Mouse (Mus musculus) heart, postnatal 36 days (tissue): ENCODE measurements around the gene BC107364. TPM values are rescaled to one million over a fixed set of nuclear protein-coding genes. Genes with fewer than 3 reads are reported as not detected.
"Not testable (repeated sequence)": the region's sequence is repeated elsewhere in the genome, so short reads cannot be mapped to it uniquely, and the experiment has no call there.

Experiments
- DNase-seq, 2 experiments: peaks; one replicate each; pipeline ENCODE4 v3.0.0; 2021 to 2022
- intact Hi-C: fragments of 180-260 bp; cut with DNase I; formaldehyde crosslinking; loops from one replicate; pipeline ENCODE4 v1.15.1; 2025
- total RNA-seq, 2 experiments: library from RNA; stranded (reverse); gene quantifications; 2 replicates each; pipeline ENCODE4 v1.2.3; 2021

BC107364 gene
- total RNA-seq, 2 experiments from 2014 or later: not detected

DNA sequence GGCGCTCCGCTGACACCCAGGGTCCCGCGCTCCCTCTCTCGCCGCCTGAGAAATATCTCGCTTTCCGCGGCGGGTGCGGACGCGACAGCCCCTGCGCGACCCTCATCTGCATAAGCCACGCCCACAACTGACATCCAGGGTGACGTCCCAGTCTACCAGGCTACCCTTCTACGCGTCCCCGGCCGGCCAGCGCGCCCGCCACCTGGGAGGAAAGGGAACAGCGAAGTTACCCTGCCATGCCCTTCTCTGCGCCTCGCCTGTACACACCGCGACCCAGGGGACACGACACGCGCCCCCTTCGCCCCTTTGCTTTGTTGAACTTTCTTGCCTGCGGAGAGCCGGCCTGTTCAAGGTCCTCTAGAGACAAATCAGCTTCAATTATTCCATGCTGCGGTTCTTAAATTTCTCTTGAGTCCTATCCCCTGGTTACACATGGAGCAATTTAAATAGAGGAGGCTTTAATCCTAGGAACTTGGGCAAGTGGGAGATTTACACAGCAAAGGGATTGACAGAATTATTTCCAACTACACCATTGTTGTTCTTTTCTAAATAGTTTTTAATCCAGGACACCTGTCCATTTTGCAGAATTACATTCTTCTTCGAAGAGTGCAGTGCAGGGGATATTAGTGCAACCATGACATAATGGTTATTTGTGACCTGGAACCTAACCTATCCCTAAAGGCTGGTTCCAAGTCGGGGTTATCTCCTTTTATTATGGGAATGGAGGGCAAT, 34.9 kb upstream of the BC107364 start:
- intact Hi-C loops, DNase-seq: not testable (repeated sequence)

DNA sequence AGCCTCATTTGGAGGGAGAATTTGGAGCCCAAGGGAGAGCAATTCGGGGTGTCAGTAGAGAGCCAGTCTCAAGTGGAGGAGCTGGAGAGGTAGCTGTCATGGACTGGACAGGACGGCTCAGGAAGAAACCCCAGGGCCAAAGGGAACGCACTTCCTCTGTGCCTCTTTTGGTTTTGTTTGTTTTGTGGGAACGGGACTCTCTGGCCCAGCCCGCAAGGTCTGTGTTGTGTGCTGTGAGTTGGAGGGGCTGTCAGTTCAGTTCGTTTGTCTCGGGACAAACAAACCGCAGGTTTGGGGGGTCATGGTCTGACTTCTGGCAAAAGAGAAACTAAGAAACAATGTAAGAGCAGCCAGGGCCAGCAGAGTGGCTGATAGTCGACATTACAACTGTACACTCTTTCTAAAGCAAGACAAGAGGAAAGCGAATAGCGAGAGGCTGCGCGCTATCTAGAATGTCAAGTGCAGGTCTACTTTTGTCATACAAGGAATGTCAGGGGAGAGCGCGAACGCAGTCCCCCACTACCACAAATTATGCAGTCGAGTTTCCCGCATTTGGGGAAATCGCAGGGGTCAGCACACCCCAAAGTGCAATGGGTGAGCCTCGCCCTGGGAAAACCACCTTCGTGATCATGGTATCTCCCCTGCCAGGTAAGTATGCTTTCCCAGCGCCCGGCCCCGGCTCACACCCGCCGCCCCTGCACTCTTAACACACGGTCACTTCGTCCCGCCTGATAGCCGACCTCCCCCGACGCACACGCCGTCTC, 34.1 kb upstream of the BC107364 start:
- peak in 1 of 2 experiments; percentile 26 for DNase-seq
- intact Hi-C loops: not testable (repeated sequence)

DNA sequence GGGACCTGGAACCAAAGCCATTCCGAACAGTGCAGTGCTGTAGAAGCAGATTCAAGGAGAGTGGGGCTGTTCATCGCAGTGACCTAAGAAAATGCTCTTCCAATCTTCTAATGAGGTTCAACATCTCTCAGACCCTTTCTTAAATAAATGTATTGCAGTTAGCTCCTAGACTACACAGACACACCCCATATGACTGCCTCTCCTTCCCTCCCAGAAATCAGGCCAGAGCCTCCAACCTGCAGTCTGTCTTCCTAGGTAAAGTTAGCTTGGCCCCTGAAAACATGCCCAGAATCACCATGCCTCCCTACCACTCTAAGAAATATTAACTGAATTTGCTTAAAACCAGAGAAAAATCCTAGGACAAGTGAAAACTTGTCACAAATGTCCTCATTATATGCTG, 33.3 kb upstream of the BC107364 start:
- intact Hi-C loops: no loop called here
- no peak for DNase-seq

DNA sequence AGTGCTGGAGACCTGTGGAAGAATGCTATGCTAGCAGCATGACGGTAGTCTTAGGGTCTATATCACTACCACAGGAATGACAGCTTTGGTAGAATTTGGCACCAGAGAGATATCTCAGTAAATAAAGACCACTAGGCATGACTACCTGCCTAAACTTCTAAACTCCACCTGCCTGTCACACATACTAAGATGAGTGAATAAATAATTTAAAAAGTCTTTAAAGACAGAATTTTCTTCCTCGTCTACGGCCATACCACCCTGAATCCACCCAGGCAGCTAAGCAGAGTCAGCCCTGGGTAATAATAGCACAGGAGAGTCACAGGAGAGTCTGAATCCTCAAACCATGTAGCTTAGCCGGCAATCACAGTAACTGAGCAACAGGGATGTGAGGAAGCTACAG, 32.8 kb upstream of the BC107364 start:
- intact Hi-C loops: no loop called here

DNA sequence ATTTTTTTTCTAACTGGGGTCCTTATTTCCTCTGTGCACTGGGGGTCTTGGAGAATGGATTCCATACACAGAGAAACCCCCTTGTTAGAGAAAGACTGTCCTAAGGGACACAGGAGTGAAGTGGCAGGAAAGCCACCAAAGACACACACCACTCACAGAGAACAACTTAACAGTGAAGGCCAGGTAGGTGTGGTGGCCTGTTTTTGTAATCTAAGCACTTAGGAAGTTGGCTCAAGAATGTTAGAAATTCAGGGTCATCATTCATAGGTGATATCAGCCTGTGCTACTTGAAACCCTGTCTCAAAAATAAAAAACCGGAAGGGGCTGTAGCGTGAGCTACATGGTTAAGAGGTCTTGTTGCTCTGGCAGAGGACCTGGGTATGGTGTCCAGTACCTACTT, 31.8 kb upstream of the BC107364 start:
- intact Hi-C loops: no loop called here
- no peak for DNase-seq

More for the DNA sequence above, 32.8 kb upstream of the BC107364 start:
- DNase-seq: no peak

DNA sequence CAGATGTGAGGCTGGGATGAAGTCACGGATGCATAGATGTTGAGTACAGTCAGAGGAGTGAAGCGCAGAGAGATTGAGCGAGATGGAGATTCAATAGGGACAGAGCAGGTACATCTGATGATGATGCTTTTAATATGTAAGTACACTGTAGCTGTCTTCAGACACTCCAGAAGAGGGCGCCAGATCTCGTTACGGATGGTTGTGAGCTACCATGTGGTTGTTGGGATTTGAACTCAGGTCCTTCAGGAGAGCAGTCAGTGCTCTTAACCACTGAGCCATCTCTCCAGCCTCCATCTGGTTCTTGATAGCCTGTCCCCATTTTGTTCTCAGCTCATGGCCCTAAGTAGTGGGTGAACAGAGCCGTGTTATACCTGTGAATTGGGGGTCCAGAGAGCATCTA, 30.9 kb upstream of the BC107364 start:
- intact Hi-C loops, DNase-seq: not testable (repeated sequence)

DNA sequence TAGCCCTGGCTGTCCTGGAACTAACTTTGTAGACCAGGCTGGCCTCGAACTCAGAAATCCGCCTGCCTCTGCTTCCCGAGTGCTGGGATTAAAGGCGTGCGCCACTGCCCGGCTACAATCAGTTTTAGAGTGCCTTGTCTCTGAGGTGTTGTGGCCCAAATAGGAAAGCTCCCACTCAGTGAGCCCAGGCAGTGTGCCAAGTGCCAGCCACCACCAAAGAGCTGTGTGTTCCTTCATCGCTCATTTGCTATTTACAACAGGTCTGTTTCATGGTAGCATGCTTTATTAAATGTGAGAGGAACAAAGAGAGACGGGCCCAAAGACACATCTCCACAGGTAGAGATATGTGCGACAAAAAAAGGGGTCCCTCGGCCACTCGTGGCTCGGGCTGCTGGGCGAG, 30.3 kb upstream of the BC107364 start:
- intact Hi-C loops: no loop called here
- no peak for DNase-seq

DNA sequence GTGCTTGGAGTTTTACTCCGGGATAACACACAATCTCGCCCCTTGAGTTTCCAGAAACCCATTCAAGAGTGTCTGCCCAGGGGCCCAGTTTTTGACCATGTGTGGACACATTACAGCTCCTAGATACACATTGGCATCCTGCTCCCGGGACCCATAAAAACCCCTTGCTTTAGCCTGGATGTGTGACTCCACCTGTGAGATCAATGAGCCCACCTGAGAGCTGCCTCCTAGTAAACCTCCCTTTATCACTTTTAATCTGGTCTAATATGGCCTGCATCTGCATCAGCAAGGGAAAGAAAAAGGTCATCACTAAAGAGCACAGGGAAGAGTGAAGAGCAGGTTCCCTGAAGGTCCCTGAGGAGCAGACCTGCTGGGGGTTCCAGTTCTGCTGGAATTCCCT, 29.8 kb upstream of the BC107364 start:
- intact Hi-C loops: no loop called here
- DNase-seq: no peak

DNA sequence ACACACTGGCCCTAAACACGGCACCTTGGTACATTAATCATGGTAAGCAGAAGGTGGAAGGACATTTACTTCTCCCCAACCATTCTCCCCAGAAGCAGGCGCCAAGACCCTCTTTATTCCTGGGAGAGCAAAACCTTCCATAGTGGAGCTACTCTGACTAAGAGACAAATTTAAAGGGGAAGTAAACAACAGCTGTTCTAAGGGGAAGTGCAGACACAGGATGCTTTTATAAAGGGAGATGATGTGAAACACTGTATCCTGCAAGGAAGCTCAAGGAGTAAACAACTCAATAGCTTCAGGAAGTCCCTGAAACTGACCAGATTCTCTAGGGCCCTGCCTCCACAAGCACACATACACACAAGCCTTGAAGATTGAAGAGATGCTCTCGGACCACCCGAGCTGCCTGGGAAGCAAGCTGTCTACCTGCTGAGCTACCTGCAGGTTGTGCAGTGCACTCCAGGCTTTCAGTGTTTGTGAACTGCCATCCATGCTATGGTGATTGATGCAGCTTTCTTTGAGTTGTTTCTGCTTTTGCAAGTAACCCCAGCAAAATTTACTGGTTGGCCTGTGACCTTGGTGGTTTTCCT, 28.7 kb upstream of the BC107364 start:
- DNase-seq: no peak
- intact Hi-C loops: no loop called here

DNA sequence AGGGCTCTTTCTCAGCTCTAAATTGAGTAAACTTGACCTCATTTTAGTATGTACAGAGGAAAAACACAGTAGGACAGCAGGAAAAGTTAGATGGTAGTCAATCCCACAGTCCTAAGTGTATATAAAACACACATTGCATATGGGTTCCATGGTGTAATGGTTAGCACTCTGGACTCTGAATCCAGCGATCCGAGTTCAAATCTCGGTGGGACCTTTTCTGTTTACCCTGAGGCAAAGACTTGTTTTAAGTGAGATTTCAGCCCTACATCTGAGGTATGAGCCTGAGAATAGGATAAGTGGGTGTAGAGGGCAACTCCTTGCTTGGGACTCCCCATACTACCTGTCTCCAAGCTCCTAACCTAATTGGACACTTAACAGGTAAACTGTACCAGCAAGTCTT, 27.1 kb upstream of the BC107364 start:
- no peak for DNase-seq
- intact Hi-C loops: loop anchor here (2.0 kb wide), 1 partner anchor 76 kb away; no protein-coding TSS in a partner anchor

DNA sequence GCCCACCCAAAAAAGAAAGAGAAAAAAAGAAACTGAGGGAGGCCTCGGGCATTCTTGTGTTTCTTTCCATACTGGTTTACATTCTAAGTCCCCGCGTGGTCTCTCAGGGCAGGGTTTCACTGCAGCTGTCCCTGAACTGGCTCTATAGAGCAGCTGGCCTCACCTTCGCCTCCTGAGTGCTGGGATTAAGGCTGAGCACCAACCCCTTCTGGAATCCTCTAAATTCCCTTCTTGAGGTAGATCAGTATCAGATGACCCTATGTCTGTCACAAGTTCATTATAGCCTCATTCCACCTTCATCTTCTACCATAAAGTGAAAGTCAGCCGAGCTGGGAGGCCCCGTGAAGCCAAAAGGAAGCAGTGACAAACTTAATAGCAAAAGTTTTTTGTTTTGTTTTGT, 25.5 kb upstream of the BC107364 start:
- intact Hi-C loops: no loop called here
- no peak for DNase-seq

DNA sequence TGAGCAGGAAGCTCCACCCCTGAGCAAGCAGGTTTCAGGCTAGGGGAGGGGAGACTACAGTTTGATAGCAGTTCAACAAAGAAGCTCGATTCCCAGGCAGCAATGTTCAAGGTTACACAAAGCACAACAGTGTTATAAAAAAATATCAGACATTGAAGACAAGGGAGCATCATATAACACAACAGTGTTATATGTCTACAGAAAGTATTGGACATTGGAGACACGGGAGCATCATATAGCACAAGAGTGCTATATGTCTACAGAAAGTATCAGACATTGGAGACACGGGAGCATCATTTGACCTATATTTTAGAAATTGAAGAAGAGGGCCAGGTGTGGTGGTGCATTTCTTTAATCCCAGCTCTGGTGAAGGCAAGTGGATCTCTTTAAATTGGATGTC, 25.0 kb upstream of the BC107364 start:
- intact Hi-C loops: no loop called here
- DNase-seq: no peak

DNA sequence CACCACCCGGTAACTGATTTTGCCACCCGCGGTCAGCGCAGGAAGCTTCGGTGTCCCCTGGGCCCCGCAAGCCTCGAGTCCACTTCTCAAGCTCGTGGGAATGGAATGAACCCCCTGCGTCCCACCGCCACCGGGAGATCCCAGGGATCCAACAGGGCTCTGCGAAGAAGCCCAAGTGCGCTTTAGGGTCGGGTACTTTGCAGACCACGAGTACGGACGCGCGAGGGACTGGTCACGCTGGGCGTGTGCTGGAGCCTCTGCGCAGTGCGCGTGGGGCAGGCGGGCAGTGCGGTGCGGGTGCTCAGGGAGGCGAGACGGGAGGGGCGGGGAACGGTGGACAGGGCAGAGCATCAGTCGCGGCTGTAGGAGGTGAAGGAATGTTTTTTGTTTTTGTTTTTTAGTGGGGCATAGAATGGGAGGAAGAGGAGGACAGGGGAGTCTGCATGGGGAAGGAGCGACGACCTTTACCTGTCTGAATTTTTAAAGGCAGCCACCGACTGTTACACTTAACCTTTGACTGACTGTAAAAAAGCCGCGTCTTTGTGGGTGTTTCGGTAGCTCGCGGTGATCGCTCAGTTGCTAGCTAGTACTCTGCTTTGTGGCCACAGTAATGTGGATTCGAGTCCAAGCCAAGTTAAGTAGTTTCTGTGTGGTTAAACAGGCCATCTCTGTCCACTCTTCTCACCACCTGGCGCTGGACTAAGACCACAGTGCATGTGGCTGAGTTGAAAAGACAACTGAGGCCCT, 23.0 kb upstream of the BC107364 start:
- intact Hi-C loops: no loop called here
- no peak for DNase-seq

DNA sequence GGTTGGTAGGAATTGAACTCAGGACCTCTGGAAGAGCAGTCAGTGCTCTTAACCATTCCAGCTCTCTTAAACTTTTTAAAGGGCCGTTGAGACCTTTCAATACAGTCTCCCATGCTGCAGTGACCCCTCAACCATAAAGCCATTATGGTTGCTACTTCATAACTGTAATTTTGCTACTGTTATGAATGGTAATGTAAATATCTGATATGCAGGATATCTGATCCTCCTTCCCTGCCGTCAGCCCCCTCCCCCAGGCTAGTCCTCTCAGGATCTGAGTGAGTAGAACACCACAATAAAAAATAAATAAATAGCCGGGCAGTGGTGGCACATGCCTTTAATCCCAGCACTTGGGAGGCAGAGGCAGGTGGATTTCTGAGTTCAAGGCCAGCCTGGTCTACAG, 21.4 kb upstream of the BC107364 start:
- intact Hi-C loops, DNase-seq: not testable (repeated sequence)

DNA sequence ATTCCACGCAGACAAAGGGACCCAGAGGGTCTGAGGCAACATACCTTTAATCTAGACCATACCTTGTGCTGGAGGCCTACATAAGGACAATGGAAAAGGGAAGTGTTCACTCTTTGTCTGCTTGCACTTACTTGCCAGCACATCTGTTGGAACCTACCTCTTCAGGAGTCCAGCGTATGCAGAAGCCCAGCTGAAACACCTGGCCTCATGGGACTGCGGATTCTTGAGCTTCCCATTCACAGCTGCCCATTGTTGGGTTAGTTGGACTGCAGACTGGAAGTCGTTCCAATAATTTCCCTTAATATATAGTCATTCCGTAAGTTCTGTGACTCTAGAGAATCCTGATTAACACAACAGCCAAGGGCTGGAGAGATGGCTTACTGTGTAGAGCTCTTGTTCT, 20.0 kb upstream of the BC107364 start:
- intact Hi-C loops: no loop called here
- DNase-seq: no peak

DNA sequence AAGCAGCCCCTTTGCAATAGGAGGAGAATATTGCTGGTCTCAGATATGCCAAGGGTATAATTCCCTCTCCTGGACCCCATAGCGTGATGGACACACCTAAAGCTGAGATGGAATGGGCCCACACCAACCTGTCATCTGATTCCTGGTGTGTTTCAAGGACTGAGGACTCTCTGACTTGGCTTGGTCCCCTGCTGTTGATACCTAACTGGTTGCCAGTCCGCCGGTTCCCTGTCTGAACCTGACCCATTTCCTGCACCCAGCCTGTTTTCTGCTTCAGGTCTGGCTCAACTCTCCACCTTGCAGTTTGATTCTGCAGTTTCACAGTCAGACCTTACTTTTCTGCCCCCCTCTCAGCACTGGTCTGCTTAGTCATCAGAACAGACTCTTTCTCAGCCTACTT, 17.5 kb upstream of the BC107364 start:
- DNase-seq: no peak
- intact Hi-C loops: no loop called here

DNA sequence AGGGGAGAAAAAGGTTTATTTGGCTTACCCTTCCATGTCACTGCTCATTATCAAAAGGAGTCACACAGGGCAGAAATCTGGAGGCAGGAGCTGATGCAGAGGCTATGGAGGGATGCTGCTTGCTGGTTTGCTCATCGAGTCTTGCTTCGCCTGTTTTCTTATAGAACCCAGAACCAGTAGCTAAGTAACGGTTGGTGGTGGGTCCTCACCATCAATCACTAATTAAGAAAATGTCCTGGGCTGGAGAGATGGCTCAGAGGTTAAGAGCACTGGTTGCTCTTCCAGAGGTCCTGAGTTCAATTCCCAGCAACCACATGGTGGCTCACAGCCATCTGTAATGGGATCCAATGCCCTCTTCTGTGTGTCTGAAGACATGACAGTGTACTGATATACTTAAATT, 16.2 kb upstream of the BC107364 start:
- intact Hi-C loops, DNase-seq: not testable (repeated sequence)

DNA sequence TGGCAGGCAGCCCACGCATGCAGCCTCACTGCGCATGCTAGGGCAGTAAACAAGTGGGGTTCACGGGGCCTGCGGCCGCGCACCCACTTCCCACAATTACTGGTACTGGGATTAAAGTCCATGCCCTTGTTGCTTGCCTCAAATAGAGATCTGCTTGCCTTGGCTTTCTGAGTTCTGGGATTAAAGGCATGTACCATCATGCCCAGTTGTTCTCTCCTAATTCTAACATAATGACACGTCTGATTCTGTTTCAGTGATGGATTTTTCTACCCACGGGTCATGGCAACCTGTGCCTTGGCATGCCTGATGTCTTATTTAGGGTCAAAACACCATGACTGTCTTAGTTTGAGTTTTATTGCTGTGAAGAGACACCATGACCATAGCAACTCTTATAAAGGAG, 15.5 kb upstream of the BC107364 start:
- intact Hi-C loops: no loop called here

DNA sequence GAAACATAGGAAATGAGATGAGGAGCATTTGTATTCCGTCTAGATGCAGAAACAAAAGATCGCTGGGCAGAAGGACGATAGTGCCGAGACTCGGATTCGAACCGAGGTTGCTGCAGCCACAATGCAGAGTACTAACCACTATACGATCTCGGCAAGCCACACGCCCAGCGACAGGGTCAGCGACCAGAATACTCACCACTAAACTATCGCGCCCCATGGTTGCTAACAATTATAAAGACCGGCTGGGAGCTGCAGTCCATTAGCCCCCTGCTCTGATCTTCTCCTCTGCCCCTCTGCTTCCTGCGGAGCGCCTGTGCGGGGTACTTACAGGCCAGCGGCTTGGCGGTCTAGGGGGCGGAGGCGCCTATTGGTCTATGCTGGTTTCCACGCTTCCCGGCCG, 11.8 kb upstream of the BC107364 start:
- intact Hi-C loops: no loop called here
- DNase-seq: no peak

More for the DNA sequence above, 15.5 kb upstream of the BC107364 start:
- DNase-seq: no peak

DNA sequence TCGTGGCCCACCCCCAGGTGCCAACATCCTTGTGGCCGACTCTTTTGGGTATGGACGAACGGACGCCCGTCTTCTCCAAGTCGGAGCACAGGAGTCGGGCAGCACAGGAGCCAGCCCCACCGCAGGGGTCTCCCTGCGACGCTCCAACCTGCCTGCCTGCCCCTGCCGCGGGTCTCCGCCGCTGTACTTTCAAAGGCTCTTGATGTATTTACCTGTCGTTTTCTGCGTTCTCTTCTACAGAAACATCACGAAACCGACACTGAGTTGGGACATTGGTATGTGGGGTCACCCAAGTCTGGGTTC, 8.4 kb upstream of the BC107364 start:
- DNase-seq, intact Hi-C loops: not testable (repeated sequence)
